Mouse (Mus musculus): ENCODE results near the gene Yap1. TPM values are rescaled to one million over a fixed set of nuclear protein-coding genes. Genes with fewer than 3 reads are reported as not detected.

Gene Yap1
- polyA plus RNA-seq, 1 experiment from 2014 or later = 3.5 TPM

DNA sequence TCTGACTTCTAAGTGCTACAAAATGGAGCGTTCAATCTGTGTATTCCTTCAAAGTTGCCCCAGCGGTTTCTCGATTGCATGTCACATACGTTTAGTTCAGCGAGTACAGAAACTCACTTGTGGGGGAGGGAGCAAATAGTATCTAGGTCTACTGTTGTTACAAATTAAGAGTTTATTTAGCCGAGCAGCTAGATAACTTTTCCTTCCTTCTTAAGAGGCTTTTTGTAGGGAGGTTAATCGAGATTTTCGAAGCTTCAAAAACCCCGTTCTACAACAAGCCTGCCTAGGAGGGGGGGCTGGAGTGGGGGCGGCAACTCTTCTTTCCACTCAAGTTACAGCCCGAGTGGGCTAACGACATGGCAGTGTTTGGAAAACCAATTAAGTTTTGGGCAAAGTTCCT is 1.6 kb downstream of the Yap1 start:
- Histone ChIP-seq H3K36me3 (0 out of 2 replicates have a peak, but pooled peaks cover 2% of the 10 kb centered on the region), H3K4me3 (replicated peaks) (peak overlapping the region; percentile 62), H3K9me3 (replicated peaks) (no peaks in the 10 kb centered on the region), H3K27me3 (peaks cover 84% of the 10 kb centered on the region), H3K9ac (peak overlapping the region; percentile 44; the same call in 1 of the 2 replicates), H3K4me1 (replicated peaks) (no peaks in the 10 kb centered on the region; the same call in 1 of the 2 replicates), H3K4me2 (peak overlapping the region; percentile 56), H3K27ac (0 out of 2 replicates have a peak overlapping the region, but pooled peaks have one; percentile 78)
- WGBS (ENCODE audit: insufficient replicate concordance) = 6% methylated on average over 12 of the region's 12 CpGs
- DNase-seq = no peak
- ATAC-seq (ENCODE audit: low read depth) = no peak

GRCm38 (mm10) chr9:8001352-8001751 is 3.0 kb downstream of the Yap1 start:
- no peaks in the 10 kb centered on the region for H3K9me3 ChIP-seq (replicated peaks)
- no peak overlapping the region for H3K4me2 ChIP-seq
- 66% methylated on average over 7 of the region's 7 CpGs for WGBS (ENCODE audit: insufficient replicate concordance)
- ATAC-seq (ENCODE audit: low read depth) (no peak), DNase-seq (no peak)
- H3K9ac ChIP-seq = no peak overlapping the region
- no peak overlapping the region for H3K27ac ChIP-seq
- no peak overlapping the region for H3K4me3 ChIP-seq (replicated peaks)
- 0 out of 2 replicates have a peak, but pooled peaks cover 2% of the 10 kb centered on the region for H3K36me3 ChIP-seq
- H3K4me1 ChIP-seq (replicated peaks) = no peaks in the 10 kb centered on the region; the same call in 1 of the 2 replicates
- peaks cover 72% of the 10 kb centered on the region for H3K27me3 ChIP-seq

- Histone ChIP-seq H3K9ac (no peak overlapping the region), H3K9me3 (replicated peaks) (no peaks in the 10 kb centered on the region), H3K27ac (no peak overlapping the region), H3K4me3 (replicated peaks) (no peak overlapping the region), H3K4me1 (replicated peaks) (no peaks in the 10 kb centered on the region), H3K36me3 (no peaks in the 10 kb centered on the region), H3K27me3 (peaks cover 5% of the 10 kb centered on the region; the same call in 1 of the 2 replicates), H3K4me2 (no peak overlapping the region)
- DNase-seq (no peak), ATAC-seq (ENCODE audit: low read depth) (no peak)
- WGBS (ENCODE audit: insufficient replicate concordance) = 48% methylated on average over 5 of the region's 5 CpGs
Observed at GRCm38 (mm10) chr9:7994275-7994674, 10.1 kb downstream of the Yap1 start.

GRCm38 (mm10) chr9:7992651-7993050 is 11.7 kb downstream of the Yap1 start:
- no peaks in the 10 kb centered on the region for H3K4me1 ChIP-seq (replicated peaks)
- ATAC-seq (ENCODE audit: low read depth) (no peak), DNase-seq (no peak)
- no peak overlapping the region for H3K9ac ChIP-seq
- WGBS (ENCODE audit: insufficient replicate concordance) = 70% methylated on average over 3 of the region's 3 CpGs
- H3K27ac ChIP-seq = no peak overlapping the region
- no peaks in the 10 kb centered on the region for H3K36me3 ChIP-seq
- H3K4me3 ChIP-seq (replicated peaks) = no peak overlapping the region
- H3K9me3 ChIP-seq (replicated peaks) = no peaks in the 10 kb centered on the region
- H3K27me3 ChIP-seq = no peaks in the 10 kb centered on the region
- no peak overlapping the region for H3K4me2 ChIP-seq

DNA sequence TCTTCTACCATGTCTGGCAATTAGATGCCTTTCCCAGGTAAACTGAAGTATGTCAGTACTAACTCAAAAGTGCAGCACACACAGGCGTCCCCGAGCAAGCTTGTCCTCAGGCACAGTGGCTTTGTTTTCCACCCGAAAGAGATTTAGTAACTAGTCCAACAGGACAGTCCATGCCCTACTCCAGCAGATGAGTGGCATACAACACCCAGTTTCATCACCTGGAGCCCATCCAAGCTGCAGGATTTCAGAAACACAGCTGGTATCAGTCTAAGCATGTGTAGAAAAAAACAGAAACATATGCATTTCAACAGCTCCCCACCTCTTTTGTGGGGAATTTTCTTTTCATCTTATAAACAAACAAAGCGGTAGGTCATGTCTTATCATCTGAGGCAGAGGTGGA is 13.5 kb downstream of the Yap1 start:
- Histone ChIP-seq H3K27ac (no peak overlapping the region), H3K9me3 (replicated peaks) (no peaks in the 10 kb centered on the region), H3K4me1 (replicated peaks) (no peaks in the 10 kb centered on the region), H3K4me2 (no peak overlapping the region), H3K27me3 (no peaks in the 10 kb centered on the region), H3K36me3 (no peaks in the 10 kb centered on the region), H3K4me3 (replicated peaks) (no peak overlapping the region), H3K9ac (no peak overlapping the region)
- 60% methylated on average over 4 of the region's 4 CpGs for WGBS (ENCODE audit: insufficient replicate concordance)
- DNase-seq = no peak
- ATAC-seq (ENCODE audit: low read depth) = no peak

- Histone ChIP-seq H3K4me1 (replicated peaks) (no peaks in the 10 kb centered on the region), H3K27me3 (no peaks in the 10 kb centered on the region), H3K27ac (no peak overlapping the region), H3K9me3 (replicated peaks) (no peaks in the 10 kb centered on the region), H3K9ac (no peak overlapping the region), H3K4me3 (replicated peaks) (no peak overlapping the region), H3K4me2 (no peak overlapping the region), H3K36me3 (no peaks in the 10 kb centered on the region)
- DNase-seq (no peak), ATAC-seq (ENCODE audit: low read depth) (no peak)
- 55% methylated on average over 5 of the region's 5 CpGs for WGBS (ENCODE audit: insufficient replicate concordance)
Observed at GRCm38 (mm10) chr9:7987119-7987518, 17.3 kb downstream of the Yap1 start.

GRCm38 (mm10) chr9:7984287-7984686 is 20.1 kb downstream of the Yap1 start:
- no peaks in the 10 kb centered on the region for H3K36me3 ChIP-seq
- no peak for ATAC-seq (ENCODE audit: low read depth)
- WGBS (ENCODE audit: insufficient replicate concordance) = 57% methylated on average over 4 of the region's 4 CpGs
- H3K9ac ChIP-seq = no peak overlapping the region
- no peaks in the 10 kb centered on the region for H3K9me3 ChIP-seq (replicated peaks)
- no peak overlapping the region for H3K4me3 ChIP-seq (replicated peaks)
- no peaks in the 10 kb centered on the region for H3K4me1 ChIP-seq (replicated peaks)
- no peak overlapping the region for H3K27ac ChIP-seq
- no peaks in the 10 kb centered on the region for H3K27me3 ChIP-seq
- H3K4me2 ChIP-seq = no peak overlapping the region
- DNase-seq = no peak

DNA sequence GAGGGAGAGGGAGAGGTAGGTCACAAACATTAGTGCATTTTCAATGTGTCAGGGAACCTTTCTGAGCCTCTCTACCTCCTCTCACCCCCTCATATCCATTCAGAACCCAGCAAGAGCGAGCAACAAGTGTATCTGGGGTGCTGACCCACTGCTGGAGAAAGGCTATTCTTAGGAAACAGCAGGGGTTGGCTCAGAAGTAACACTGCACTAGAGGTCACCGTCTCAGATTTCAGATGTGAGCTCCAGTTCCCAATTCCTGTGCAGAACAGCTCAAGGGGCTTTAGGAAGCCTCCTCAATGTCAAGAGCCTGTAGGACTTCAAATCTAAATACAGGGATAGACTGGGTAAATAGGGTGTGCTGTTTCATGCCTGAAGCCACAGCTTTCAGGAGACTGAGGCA is 20.7 kb downstream of the Yap1 start:
- WGBS (ENCODE audit: insufficient replicate concordance) = 32% methylated on average over 2 of the region's 2 CpGs
- Histone ChIP-seq H3K9ac (no peak overlapping the region), H3K36me3 (no peaks in the 10 kb centered on the region), H3K27ac (no peak overlapping the region), H3K9me3 (replicated peaks) (no peaks in the 10 kb centered on the region), H3K4me1 (replicated peaks) (no peaks in the 10 kb centered on the region), H3K4me3 (replicated peaks) (no peak overlapping the region), H3K4me2 (no peak overlapping the region), H3K27me3 (no peaks in the 10 kb centered on the region)
- DNase-seq (no peak), ATAC-seq (ENCODE audit: low read depth) (no peak)

DNA sequence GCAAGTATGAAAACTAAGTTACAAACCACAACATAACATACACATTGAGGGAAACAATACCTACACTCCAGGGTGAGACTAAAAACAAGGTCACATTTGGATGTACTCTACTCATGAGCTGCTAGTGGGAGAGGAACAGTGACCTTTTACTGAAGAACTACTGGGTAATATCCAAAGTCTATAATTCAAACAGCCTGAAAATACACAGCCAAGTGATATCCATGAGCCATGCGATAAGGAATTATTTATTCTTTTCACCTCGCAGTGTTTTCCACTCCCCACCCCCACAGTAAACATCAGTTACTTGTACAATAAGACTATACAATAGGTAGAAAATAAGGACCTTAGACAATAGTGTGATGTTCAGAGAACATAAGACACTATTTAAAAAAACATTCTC is 24.2 kb downstream of the Yap1 start:
- no peaks in the 10 kb centered on the region for H3K4me1 ChIP-seq (replicated peaks)

DNA sequence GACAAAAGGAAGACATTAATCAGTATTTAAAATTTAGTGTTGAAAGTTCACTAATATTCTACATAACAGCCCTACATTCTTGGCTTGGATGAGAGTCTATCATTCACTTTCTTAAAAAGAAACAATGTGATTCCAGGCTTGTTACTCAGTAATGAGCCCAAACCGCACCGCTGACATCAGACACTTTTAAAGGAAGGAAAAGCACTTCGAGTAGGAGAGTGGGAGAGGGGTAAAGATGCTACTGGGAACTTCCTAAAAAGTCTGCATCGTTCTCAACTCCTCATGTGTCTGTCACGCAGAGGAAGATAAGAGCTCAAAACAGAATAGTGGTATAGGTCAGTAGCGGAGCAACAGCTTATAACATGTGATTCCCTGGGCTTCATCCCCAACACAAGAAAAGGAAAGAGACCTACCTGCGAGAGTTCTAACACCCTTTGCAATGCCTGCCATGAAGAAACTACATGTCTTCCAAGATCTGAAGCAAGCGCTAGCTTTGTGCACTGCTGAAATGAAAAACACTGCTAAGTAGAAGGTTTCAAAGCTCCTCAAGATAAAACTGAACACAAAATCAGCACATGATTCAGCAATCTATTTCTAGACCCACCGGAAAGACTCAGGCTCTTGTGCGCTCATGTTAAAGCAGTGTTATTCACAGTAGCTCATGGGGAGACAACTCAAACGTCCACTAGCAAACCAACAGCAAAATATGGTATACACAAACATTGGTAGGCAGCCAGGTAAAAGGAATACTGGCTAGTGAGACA is 25.1 kb downstream of the Yap1 start:
- H3K9ac ChIP-seq = no peak overlapping the region
- H3K4me1 ChIP-seq (replicated peaks) = no peaks in the 10 kb centered on the region
- H3K4me2 ChIP-seq = no peak overlapping the region
- WGBS (ENCODE audit: insufficient replicate concordance) = 57% methylated on average over 11 of the region's 11 CpGs
- no peaks in the 10 kb centered on the region for H3K27me3 ChIP-seq
- H3K9me3 ChIP-seq (replicated peaks) = no peaks in the 10 kb centered on the region
- no peaks in the 10 kb centered on the region for H3K36me3 ChIP-seq
- no peak overlapping the region for H3K27ac ChIP-seq
- DNase-seq (no peak), ATAC-seq (ENCODE audit: low read depth) (no peak)
- H3K4me3 ChIP-seq (replicated peaks) = no peak overlapping the region

More for the DNA sequence above, 24.2 kb downstream of the Yap1 start:
- WGBS (ENCODE audit: insufficient replicate concordance) = 72% methylated on average over 2 of the region's 2 CpGs
- H3K4me2 ChIP-seq = no peak overlapping the region
- no peak overlapping the region for H3K9ac ChIP-seq
- DNase-seq = no peak
- no peaks in the 10 kb centered on the region for H3K27me3 ChIP-seq
- ATAC-seq (ENCODE audit: low read depth) = no peak
- no peak overlapping the region for H3K4me3 ChIP-seq (replicated peaks)
- H3K9me3 ChIP-seq (replicated peaks) = no peaks in the 10 kb centered on the region
- no peaks in the 10 kb centered on the region for H3K36me3 ChIP-seq
- H3K27ac ChIP-seq = no peak overlapping the region

DNA sequence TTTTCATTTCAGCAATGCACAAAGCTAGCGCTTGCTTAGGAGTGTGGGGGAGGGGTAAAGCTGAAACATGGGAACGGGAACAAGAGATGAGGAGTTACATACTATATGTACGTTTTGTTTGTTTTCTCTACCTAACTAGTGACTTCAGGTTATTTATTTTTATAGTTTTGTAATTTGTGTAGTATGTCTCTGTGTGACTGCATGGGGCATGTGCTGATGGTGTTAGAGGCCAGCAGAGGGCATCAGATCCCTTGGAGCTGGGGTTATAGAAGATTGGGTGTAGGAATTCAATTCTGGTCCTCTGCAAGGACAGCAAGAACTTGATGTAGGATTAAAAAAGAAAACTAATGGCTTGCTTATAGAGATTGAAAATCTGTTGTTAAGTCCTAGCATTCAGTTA is 25.9 kb downstream of the Yap1 start:
- Histone ChIP-seq H3K4me3 (replicated peaks) (no peak overlapping the region), H3K27ac (no peak overlapping the region), H3K4me2 (no peak overlapping the region), H3K9ac (no peak overlapping the region), H3K27me3 (no peaks in the 10 kb centered on the region), H3K36me3 (no peaks in the 10 kb centered on the region), H3K4me1 (replicated peaks) (no peaks in the 10 kb centered on the region), H3K9me3 (replicated peaks) (no peaks in the 10 kb centered on the region)
- DNase-seq = no peak
- 63% methylated on average over 3 of the region's 3 CpGs for WGBS (ENCODE audit: insufficient replicate concordance)
- ATAC-seq (ENCODE audit: low read depth) = no peak

- H3K36me3 ChIP-seq = no peaks in the 10 kb centered on the region
- H3K9me3 ChIP-seq (replicated peaks) = no peaks in the 10 kb centered on the region
- WGBS (ENCODE audit: insufficient replicate concordance) = 55% methylated on average over 5 of the region's 5 CpGs
- no peak overlapping the region for H3K4me2 ChIP-seq
- no peak overlapping the region for H3K27ac ChIP-seq
- no peak overlapping the region for H3K9ac ChIP-seq
- no peak for DNase-seq
- no peak for ATAC-seq (ENCODE audit: low read depth)
- H3K4me1 ChIP-seq (replicated peaks) = no peaks in the 10 kb centered on the region
- H3K27me3 ChIP-seq = no peaks in the 10 kb centered on the region
- H3K4me3 ChIP-seq (replicated peaks) = no peak overlapping the region
Observed at GRCm38 (mm10) chr9:7977587-7977986, 26.8 kb downstream of the Yap1 start.

Data from liver, embryonic 13.5 days (tissue).